ENCODE assay signal across 9 mouse cellular contexts in genomic region chr14:24081911-24082558, GRCm38 (mm10).
A peak's percentile ranks its signal among the peaks of the same experiment; 100 is the strongest.
DNase-seq lines count a peak whose midpoint lies in the region; ATAC-seq lines count a peak whose summit lies in the region.
"Had no signal": no experiment of that assay in that cellular context is flagged by ENCODE, and none has a peak within 500 bp of the region (broad histone marks: within the 10 kb centered on the region; RNA-seq: fewer than 3 reads in every experiment).

No protein-coding gene starts in this region.

- H3K36me3 ChIP-seq in heart, embryonic 12.5 days: no peaks in the 10 kb centered on the region
- no peaks in the 10 kb centered on the region for H3K36me3 ChIP-seq in forebrain, embryonic 14.5 days (ENCODE audit: control insufficient read depth, insufficient read depth, low read length)
- H3K36me3 ChIP-seq in hindbrain, embryonic 16.5 days (ENCODE audit: control insufficient read depth, insufficient read depth, low read length): no peaks in the 10 kb centered on the region
- no peaks in the 10 kb centered on the region for H3K36me3 ChIP-seq in midbrain, embryonic 13.5 days
- H3K36me3 ChIP-seq: G1E had no signal

- 35% methylated on average over 11 of the region's 11 CpGs for WGBS in heart, embryonic 12.5 days
- 17% methylated on average over 11 of the region's 11 CpGs for WGBS in forebrain, embryonic 14.5 days
- 29% methylated on average over 11 of the region's 11 CpGs for WGBS in hindbrain, embryonic 16.5 days
- 20% methylated on average over 11 of the region's 11 CpGs for WGBS in midbrain, embryonic 13.5 days

- no peak overlapping the region for H3K9ac ChIP-seq in heart, embryonic 12.5 days
- H3K9ac ChIP-seq in forebrain, embryonic 14.5 days (ENCODE audit: low read length): no peak overlapping the region
- no peak overlapping the region; the same call in 1 of the 2 replicates for H3K9ac ChIP-seq in hindbrain, embryonic 16.5 days (ENCODE audit: low read depth, low read length)
- H3K9ac ChIP-seq in midbrain, embryonic 13.5 days (replicated peaks): no peak overlapping the region

- DNase-seq in heart, adult 9 months (ENCODE audit: low spot score in 2 of 2): no peak
- DNase-seq in forebrain, embryonic 14.5 days (ENCODE audit: low spot score): peak; percentile 71
- peak; percentile 5 to 37 for DNase-seq in left cerebral cortex, adult 8-10 months (ENCODE audit: low spot score in 2 of 2)
- DNase-seq in testis, postnatal 10 days (ENCODE audit: low spot score): peak; percentile 52
- no peak for DNase-seq in urinary bladder, adult 2 months (ENCODE audit: low spot score)

- no peak overlapping the region for H3K27ac ChIP-seq in heart, embryonic 12.5 days (ENCODE audit: poor library complexity, severe bottlenecking)
- no peak overlapping the region for H3K27ac ChIP-seq in forebrain, embryonic 14.5 days (ENCODE audit: low read depth, low read length)
- no peak overlapping the region for H3K27ac ChIP-seq in hindbrain, embryonic 16.5 days (ENCODE audit: low read depth, low read length)
- no peak overlapping the region for H3K27ac ChIP-seq in midbrain, embryonic 13.5 days

- no peaks in the 10 kb centered on the region for H3K9me3 ChIP-seq in heart, embryonic 12.5 days (replicated peaks)
- H3K9me3 ChIP-seq in forebrain, embryonic 14.5 days (replicated peaks; ENCODE audit: control insufficient read depth, low read length): no peaks in the 10 kb centered on the region
- H3K9me3 ChIP-seq in hindbrain, embryonic 16.5 days (ENCODE audit: control insufficient read depth, low read length): no peaks in the 10 kb centered on the region
- no peaks in the 10 kb centered on the region for H3K9me3 ChIP-seq in midbrain, embryonic 13.5 days
- H3K9me3 ChIP-seq: G1E had no signal

- H3K27me3 ChIP-seq in heart, embryonic 12.5 days (replicated peaks): no peaks in the 10 kb centered on the region
- no peaks in the 10 kb centered on the region for H3K27me3 ChIP-seq in forebrain, embryonic 14.5 days (replicated peaks; ENCODE audit: control insufficient read depth, insufficient read depth, low read length)
- no peaks in the 10 kb centered on the region for H3K27me3 ChIP-seq in hindbrain, embryonic 16.5 days (replicated peaks; ENCODE audit: control insufficient read depth, insufficient read depth, low read length)
- no peaks in the 10 kb centered on the region for H3K27me3 ChIP-seq in midbrain, embryonic 13.5 days

- H3K4me1 ChIP-seq in heart, embryonic 12.5 days (replicated peaks): 0 out of 2 replicates have a peak, but pooled peaks cover 9% of the 10 kb centered on the region
- peaks cover 6% of the 10 kb centered on the region for H3K4me1 ChIP-seq in forebrain, embryonic 14.5 days (ENCODE audit: control insufficient read depth, insufficient read depth, low read length)
- H3K4me1 ChIP-seq in hindbrain, embryonic 16.5 days (ENCODE audit: control insufficient read depth, insufficient read depth, low read depth, low read length): no peaks in the 10 kb centered on the region; the same call in 1 of the 2 replicates
- H3K4me1 ChIP-seq in midbrain, embryonic 13.5 days (replicated peaks): peaks cover 11% of the 10 kb centered on the region

- H3K4me2 ChIP-seq in heart, embryonic 12.5 days: peak overlapping the region; percentile 57
- no peak overlapping the region for H3K4me2 ChIP-seq in forebrain, embryonic 14.5 days (ENCODE audit: low read length)
- peak overlapping the region; percentile 46 for H3K4me2 ChIP-seq in hindbrain, embryonic 16.5 days (ENCODE audit: low read length)
- peak overlapping the region; percentile 13 for H3K4me2 ChIP-seq in midbrain, embryonic 13.5 days (replicated peaks)

- 0 out of 2 replicates have a peak overlapping the region, but pooled peaks have one; percentile 14 for H3K4me3 ChIP-seq in heart, embryonic 12.5 days
- H3K4me3 ChIP-seq in forebrain, embryonic 14.5 days (ENCODE audit: low read depth, low read length): no peak overlapping the region
- no peak overlapping the region for H3K4me3 ChIP-seq in hindbrain, embryonic 16.5 days (ENCODE audit: low read length)
- H3K4me3 ChIP-seq in midbrain, embryonic 13.5 days (replicated peaks): no peak overlapping the region

- peak; percentile 51; the same call in 1 of the 2 replicates for ATAC-seq in heart, embryonic 12.5 days (ENCODE audit: insufficient number of reproducible peaks, low FRiP score)
- no peak for ATAC-seq in forebrain, embryonic 14.5 days
- ATAC-seq in hindbrain, embryonic 16.5 days: peak; percentile 77
- peak; percentile 69 for ATAC-seq in midbrain, embryonic 13.5 days

Comparison
In these comparisons a context has a peak if more than half of its experiments do, and no peak if none do; other contexts are left out.
1. DNase-seq: peak in forebrain, embryonic 14.5 days (single experiment), left cerebral cortex, adult 8-10 months (2 of 2) and testis, postnatal 10 days (single experiment); none in heart, adult 9 months (0 of 2) and urinary bladder, adult 2 months (single experiment).